Mouse (Mus musculus) liver, postnatal 0 days (tissue): ENCODE measurements at regions not wholly inside any gene's neighbourhood (a gene's known extent, or its start where the extent isn't known, plus 50 kb on each side); places are given as distances from the start of the nearest gene placed in this dataset.

ENCODE experiments used
- CTCF ChIP-seq: sonication (generic); IDR thresholded peaks from 2 replicates; pipeline ENCODE4 v1.5.1; 2016; ENCODE audit warnings: antibody characterized with exemption, low read depth
- EP300 ChIP-seq: IDR thresholded peaks from 2 replicates; pipeline ENCODE4 v1.6.1; 2016; ENCODE audit warnings: antibody characterized with exemption, low read depth, mild to moderate bottlenecking

DNA sequence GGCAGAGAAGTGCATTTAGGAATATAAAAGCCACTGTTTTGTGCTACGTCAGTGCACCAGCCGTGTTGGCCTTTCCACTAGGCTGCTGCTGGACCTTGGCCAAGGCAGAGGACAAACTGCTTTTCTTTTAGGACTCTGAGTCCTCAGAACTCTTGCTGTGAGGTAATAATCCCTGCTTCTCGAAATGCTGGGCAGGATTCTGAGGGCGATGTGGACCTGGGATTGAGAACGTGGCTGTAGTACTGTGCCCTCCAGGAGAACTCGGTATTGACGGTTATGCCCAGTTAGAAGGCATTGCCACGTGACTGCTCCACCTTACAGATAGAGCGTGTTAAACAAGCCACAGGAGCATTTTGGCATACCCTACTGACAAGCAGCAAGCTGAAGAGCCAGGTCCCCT, 236.6 kb upstream of the Dynlrb2 start:
- TF ChIP-seq CTCF, result no peak
- TF ChIP-seq EP300, result no peak
